Mouse (Mus musculus) megakaryocyte-erythroid progenitor cell, adult 5 weeks (primary cell): ENCODE measurements around the gene Mrgpra1. TPM values are rescaled to one million over a fixed set of nuclear protein-coding genes. Genes with fewer than 3 reads are reported as not detected.

Experiments
- polyA plus RNA-seq: library from polyadenylated mRNA; stranded (reverse); fragments of >175 nt; gene quantifications from 2 replicates; pipeline ENCODE4 v1.2.3, GENCODE M21; 2012

The Mrgpra1 gene
- polyA plus RNA-seq = not detected in 2 replicates

DNA sequence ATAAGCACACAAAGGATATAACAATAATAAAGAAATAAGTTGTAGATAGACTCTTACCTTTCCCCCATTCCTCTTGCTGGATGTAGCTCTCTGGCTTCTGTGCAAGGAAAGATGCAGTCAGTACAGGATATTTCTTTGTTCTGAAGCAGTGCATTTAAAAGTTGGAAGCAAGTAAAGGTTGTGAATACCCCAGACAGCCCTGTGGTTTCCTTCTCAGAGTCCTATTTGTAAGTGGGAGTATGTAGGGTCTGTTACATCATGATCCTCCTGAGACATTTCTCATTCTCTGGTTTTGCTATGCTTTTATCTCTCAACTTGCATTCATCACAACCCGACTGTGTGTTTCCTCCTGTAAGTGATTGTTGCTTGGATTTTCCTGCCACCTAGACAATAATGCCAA lies at the start of gene Mrgpra1:
Gene Mrgpra1, minus strand, starts transcription at position 101 of the 400 bp plus-strand sequence.

Other genes with a start within 250 kb of the Mrgpra1 start
- gene Ptpn5, start 220.6 kb downstream of the Mrgpra1 start, polyA plus RNA-seq = 0.03 TPM in 1 of 2 replicates, not detected in the other
- not detected in 2 replicates for gene Mrgpra6, start 149.3 kb downstream of the Mrgpra1 start, polyA plus RNA-seq
- gene Mrgpra9, start 101.4 kb downstream of the Mrgpra1 start, polyA plus RNA-seq = not detected in 2 replicates
- gene Mrgpra2a, start 97.9 kb upstream of the Mrgpra1 start, polyA plus RNA-seq = 0.16 and 0.22 TPM in 2 replicates
- 1.1 and 2.1 TPM in 2 replicates for gene Mrgpra2b, start 174.6 kb upstream of the Mrgpra1 start, polyA plus RNA-seq
- not detected in 2 replicates for gene Mrgpra3, start 247.1 kb upstream of the Mrgpra1 start, polyA plus RNA-seq